Mouse (Mus musculus) cerebellum, postnatal 14 days (tissue): ENCODE measurements around the gene Tgif1.

Source experiments
- DNase-seq, 2 experiments: peaks; one replicate each; pipeline ENCODE4 v3.0.0; 2021; ENCODE audit warnings: mixed read lengths in 2 of 2

Gene Tgif1

GRCm38 (mm10) chr17:70866029-70866428, 12.7 kb upstream of the Tgif1 start:
- no peak for DNase-seq

GRCm38 (mm10) chr17:70865060-70865604, 11.8 kb upstream of the Tgif1 start:
- DNase-seq: no peak

- DNase-seq: no peak
Observed at GRCm38 (mm10) chr17:70864645-70865044, 11.3 kb upstream of the Tgif1 start.

- DNase-seq: no peak
Observed at GRCm38 (mm10) chr17:70864117-70864516, 10.8 kb upstream of the Tgif1 start.

GRCm38 (mm10) chr17:70858814-70859213, 5.5 kb upstream of the Tgif1 start:
- no peak for DNase-seq

GRCm38 (mm10) chr17:70856871-70857415, 3.6 kb upstream of the Tgif1 start:
- peak; percentile 45 to 75 for DNase-seq

- DNase-seq: no peak
Observed at GRCm38 (mm10) chr17:70854021-70854420, 675 bp upstream of the Tgif1 start.

GRCm38 (mm10) chr17:70852686-70853386, 510 bp downstream of the Tgif1 start:
- DNase-seq: peak; percentile 68 to 71

GRCm38 (mm10) chr17:70852011-70852685, 1.2 kb downstream of the Tgif1 start:
- peak; percentile 35 for DNase-seq

- peak; percentile 35 to 67 for DNase-seq
Observed at GRCm38 (mm10) chr17:70850996-70851991, 2.1 kb downstream of the Tgif1 start.

- DNase-seq: peak; percentile 53 to 57
Observed at GRCm38 (mm10) chr17:70850233-70850995, 2.9 kb downstream of the Tgif1 start.

GRCm38 (mm10) chr17:70849399-70850232, 3.7 kb downstream of the Tgif1 start:
- DNase-seq: peak; percentile 60 to 64

- no peak for DNase-seq
Observed at GRCm38 (mm10) chr17:70848511-70849398, 4.6 kb downstream of the Tgif1 start.

- no peak for DNase-seq
Observed at GRCm38 (mm10) chr17:70847751-70848510, 5.4 kb downstream of the Tgif1 start.

- DNase-seq: peak; percentile 52 to 62
Observed at GRCm38 (mm10) chr17:70847086-70847485, 6.3 kb downstream of the Tgif1 start.

- DNase-seq: peak in 1 of 2 experiments; percentile 33
Observed at GRCm38 (mm10) chr17:70846111-70846644, 7.2 kb downstream of the Tgif1 start.

GRCm38 (mm10) chr17:70845543-70845942, 7.8 kb downstream of the Tgif1 start:
- DNase-seq: no peak

GRCm38 (mm10) chr17:70844971-70845370, 8.4 kb downstream of the Tgif1 start:
- peak; percentile 50 to 71 for DNase-seq

GRCm38 (mm10) chr17:70843252-70843651, 10.1 kb downstream of the Tgif1 start:
- DNase-seq: no peak
